Mouse (Mus musculus): ENCODE results near the gene Sema3b. TPM values are rescaled to one million over a fixed set of nuclear protein-coding genes. Genes with fewer than 3 reads are reported as not detected.

Sema3b gene
- polyA plus RNA-seq, 1 experiment from 2014 or later: 8.4 TPM

DNA sequence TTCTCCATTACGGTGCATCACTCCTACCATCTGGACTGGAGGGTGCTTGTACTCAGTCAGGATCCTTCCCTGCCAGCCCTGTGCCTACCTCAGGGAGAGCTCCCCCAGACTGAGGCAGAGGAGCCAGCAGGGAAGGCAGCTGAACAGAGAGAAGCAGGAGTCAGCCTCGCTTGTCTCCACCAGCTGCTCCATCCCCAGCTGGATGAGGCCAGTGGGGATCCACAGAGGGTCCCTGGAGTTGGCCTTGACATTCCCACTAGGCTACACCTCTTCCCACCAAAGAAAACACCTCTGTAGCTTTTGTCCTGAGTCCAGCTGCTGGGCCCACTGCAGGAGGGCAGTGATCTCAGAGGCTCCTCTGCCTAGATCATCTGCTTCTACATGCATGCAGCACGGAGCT is 15.9 kb upstream of the Sema3b start:
- H3K4me3 ChIP-seq: no peak overlapping the region
- peak overlapping the region; percentile 32; the same call in 1 of the 2 replicates for H3K9ac ChIP-seq
- no peaks in the 10 kb centered on the region for H3K9me3 ChIP-seq
- H3K4me1 ChIP-seq: peaks cover 53% of the 10 kb centered on the region
- 88% methylated on average over 3 of the region's 3 CpGs for WGBS
- H3K27me3 ChIP-seq: no peaks in the 10 kb centered on the region
- no peak overlapping the region for H3K4me2 ChIP-seq
- H3K36me3 ChIP-seq: peaks cover 68% of the 10 kb centered on the region
- peak overlapping the region; percentile 91 for H3K27ac ChIP-seq
- ATAC-seq (ENCODE audit: insufficient number of reproducible peaks, insufficient read depth, low FRiP score, low TSS enrichment, low read depth): no peak

DNA sequence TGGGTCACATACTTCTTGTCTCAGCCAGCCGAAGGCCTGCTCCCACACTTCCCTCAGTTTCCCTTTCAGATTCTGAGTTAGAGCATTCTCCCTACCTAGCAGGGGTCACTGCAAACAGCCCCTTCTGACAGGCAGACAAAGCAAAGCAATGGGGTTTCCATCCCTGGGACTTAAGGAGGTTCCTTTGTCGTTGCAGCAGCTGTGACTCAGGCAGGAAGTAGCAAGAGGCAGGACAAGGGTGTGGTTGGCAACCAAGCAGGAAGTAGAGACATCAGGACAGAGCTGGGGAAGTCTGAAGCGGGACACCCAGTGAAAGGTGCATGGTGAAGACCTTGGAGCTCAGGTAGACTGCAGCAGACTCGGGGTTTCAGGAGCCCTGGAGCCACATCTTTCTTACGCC is 15.5 kb upstream of the Sema3b start:
- Histone ChIP-seq H3K27me3 (no peaks in the 10 kb centered on the region), H3K9ac (peak overlapping the region; percentile 32; the same call in 1 of the 2 replicates), H3K27ac (peak overlapping the region; percentile 91; the same call in 1 of the 2 replicates), H3K4me2 (no peak overlapping the region), H3K36me3 (peaks cover 70% of the 10 kb centered on the region), H3K4me3 (no peak overlapping the region), H3K9me3 (no peaks in the 10 kb centered on the region), H3K4me1 (peaks cover 49% of the 10 kb centered on the region)
- no peak for ATAC-seq (ENCODE audit: insufficient number of reproducible peaks, insufficient read depth, low FRiP score, low TSS enrichment, low read depth)
- 72% methylated on average over 5 of the region's 5 CpGs for WGBS

GRCm38 (mm10) chr9:107620954-107621353 is 11.9 kb upstream of the Sema3b start:
- Histone ChIP-seq H3K9ac (no peak overlapping the region), H3K36me3 (peaks cover 85% of the 10 kb centered on the region)
- no peak for ATAC-seq (ENCODE audit: insufficient number of reproducible peaks, insufficient read depth, low FRiP score, low TSS enrichment, low read depth)

GRCm38 (mm10) chr9:107619546-107619879 is 10.5 kb upstream of the Sema3b start:
- Histone ChIP-seq H3K36me3 (peaks cover 85% of the 10 kb centered on the region), H3K4me2 (no peak overlapping the region), H3K27me3 (no peaks in the 10 kb centered on the region), H3K9ac (no peak overlapping the region), H3K4me3 (no peak overlapping the region), H3K9me3 (no peaks in the 10 kb centered on the region), H3K27ac (0 out of 2 replicates have a peak overlapping the region, but pooled peaks have one; percentile 4), H3K4me1 (peaks cover 10% of the 10 kb centered on the region)
- no peak for ATAC-seq (ENCODE audit: insufficient number of reproducible peaks, insufficient read depth, low FRiP score, low TSS enrichment, low read depth)
- WGBS: 82% methylated on average over 13 of the region's 13 CpGs

More at GRCm38 (mm10) chr9:107620954-107621353, 11.9 kb upstream of the Sema3b start:
- Histone ChIP-seq H3K27ac (no peak overlapping the region; the same call in 1 of the 2 replicates), H3K4me2 (no peak overlapping the region), H3K4me1 (peaks cover 23% of the 10 kb centered on the region), H3K9me3 (no peaks in the 10 kb centered on the region), H3K4me3 (no peak overlapping the region), H3K27me3 (no peaks in the 10 kb centered on the region)

GRCm38 (mm10) chr9:107618778-107619545 is 9.9 kb upstream of the Sema3b start:
- Histone ChIP-seq H3K36me3 (peaks cover 85% of the 10 kb centered on the region), H3K4me3 (no peak overlapping the region), H3K9me3 (no peaks in the 10 kb centered on the region), H3K27ac (peak overlapping the region; percentile 49), H3K9ac (peak overlapping the region; percentile 58), H3K27me3 (no peaks in the 10 kb centered on the region), H3K4me2 (no peak overlapping the region), H3K4me1 (peaks cover 10% of the 10 kb centered on the region)
- 62% methylated on average over 13 of the region's 13 CpGs for WGBS
- ATAC-seq (ENCODE audit: insufficient number of reproducible peaks, insufficient read depth, low FRiP score, low TSS enrichment, low read depth): no peak

DNA sequence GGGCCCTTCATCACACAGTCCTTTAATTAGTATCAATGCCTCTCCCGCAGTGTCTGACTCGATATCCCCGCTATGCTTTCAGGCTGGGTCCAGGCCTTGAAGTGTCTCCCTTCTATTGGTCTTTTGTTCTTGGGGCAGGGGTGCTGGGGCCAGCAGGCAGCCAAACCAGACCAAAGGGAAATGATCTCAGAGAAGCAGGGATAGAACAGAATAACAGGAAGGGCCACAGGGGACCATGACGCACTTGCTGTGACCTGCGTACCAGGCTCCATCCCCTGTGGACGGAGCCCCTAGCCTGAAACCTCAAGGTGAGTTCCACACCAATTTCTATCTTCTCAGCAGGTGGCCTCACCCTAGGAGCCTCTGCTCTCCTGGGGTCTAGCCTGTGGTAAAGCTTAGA is 9.1 kb upstream of the Sema3b start:
- WGBS: 88% methylated on average over 6 of the region's 6 CpGs
- H3K36me3 ChIP-seq: peaks cover 80% of the 10 kb centered on the region
- H3K4me2 ChIP-seq: no peak overlapping the region
- H3K27ac ChIP-seq: 0 out of 2 replicates have a peak overlapping the region, but pooled peaks have one; percentile 49
- peaks cover 12% of the 10 kb centered on the region for H3K4me1 ChIP-seq
- H3K9me3 ChIP-seq: no peaks in the 10 kb centered on the region
- no peak overlapping the region for H3K4me3 ChIP-seq
- H3K9ac ChIP-seq: no peak overlapping the region
- ATAC-seq (ENCODE audit: insufficient number of reproducible peaks, insufficient read depth, low FRiP score, low TSS enrichment, low read depth): no peak
- H3K27me3 ChIP-seq: no peaks in the 10 kb centered on the region

DNA sequence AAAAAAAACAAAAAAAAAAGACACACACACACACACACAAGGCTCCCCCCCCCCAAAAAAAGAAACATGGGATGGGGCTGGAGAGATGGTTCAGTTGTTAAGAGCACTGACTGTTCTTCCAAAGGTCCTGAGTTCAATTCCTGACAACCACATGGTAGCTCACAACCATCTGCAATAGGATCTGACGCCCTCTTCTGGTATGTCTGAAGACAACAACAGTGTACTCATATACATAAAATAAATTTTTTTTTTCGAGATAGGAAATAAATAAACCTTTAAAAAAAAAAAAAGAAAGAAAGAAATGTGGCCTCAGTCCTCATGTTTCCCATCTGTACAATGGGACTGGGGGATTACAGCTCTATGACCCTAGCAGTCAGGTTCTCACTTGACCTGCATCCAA is 8.4 kb upstream of the Sema3b start:
- H3K27ac ChIP-seq: no peak overlapping the region
- no peak overlapping the region for H3K4me3 ChIP-seq
- H3K9me3 ChIP-seq: no peaks in the 10 kb centered on the region
- 75% methylated on average over 2 of the region's 2 CpGs for WGBS
- H3K27me3 ChIP-seq: no peaks in the 10 kb centered on the region
- H3K36me3 ChIP-seq: peaks cover 75% of the 10 kb centered on the region
- no peak overlapping the region for H3K4me2 ChIP-seq
- H3K4me1 ChIP-seq: peaks cover 13% of the 10 kb centered on the region
- no peak overlapping the region for H3K9ac ChIP-seq
- ATAC-seq (ENCODE audit: insufficient number of reproducible peaks, insufficient read depth, low FRiP score, low TSS enrichment, low read depth): no peak

DNA sequence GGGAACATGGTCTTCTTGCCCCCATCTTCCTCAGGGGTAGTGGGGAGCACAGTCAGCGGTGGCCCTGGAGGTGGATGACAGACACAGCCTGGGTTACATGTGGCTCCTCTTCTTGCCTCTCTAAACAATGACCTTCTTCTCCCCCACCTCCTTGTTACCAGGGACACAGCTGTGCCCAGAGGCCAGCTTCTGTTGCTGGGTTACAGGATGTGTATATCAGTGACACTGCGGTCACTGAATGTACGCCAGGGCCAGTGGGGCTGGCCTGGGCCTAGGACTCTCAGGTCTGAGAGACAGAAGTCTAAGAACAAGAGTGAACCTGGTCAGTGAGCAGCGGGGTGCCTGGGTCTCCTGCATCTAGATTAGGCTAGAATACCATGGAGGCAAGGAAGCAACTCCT is 6.0 kb upstream of the Sema3b start:
- WGBS: 58% methylated on average over 4 of the region's 4 CpGs
- peaks cover 28% of the 10 kb centered on the region for H3K4me1 ChIP-seq
- H3K9ac ChIP-seq: no peak overlapping the region
- H3K27ac ChIP-seq: no peak overlapping the region; the same call in 1 of the 2 replicates
- no peaks in the 10 kb centered on the region for H3K27me3 ChIP-seq
- ATAC-seq (ENCODE audit: insufficient number of reproducible peaks, insufficient read depth, low FRiP score, low TSS enrichment, low read depth): no peak
- H3K4me2 ChIP-seq: no peak overlapping the region
- peaks cover 58% of the 10 kb centered on the region for H3K36me3 ChIP-seq
- no peak overlapping the region for H3K4me3 ChIP-seq
- no peaks in the 10 kb centered on the region for H3K9me3 ChIP-seq

DNA sequence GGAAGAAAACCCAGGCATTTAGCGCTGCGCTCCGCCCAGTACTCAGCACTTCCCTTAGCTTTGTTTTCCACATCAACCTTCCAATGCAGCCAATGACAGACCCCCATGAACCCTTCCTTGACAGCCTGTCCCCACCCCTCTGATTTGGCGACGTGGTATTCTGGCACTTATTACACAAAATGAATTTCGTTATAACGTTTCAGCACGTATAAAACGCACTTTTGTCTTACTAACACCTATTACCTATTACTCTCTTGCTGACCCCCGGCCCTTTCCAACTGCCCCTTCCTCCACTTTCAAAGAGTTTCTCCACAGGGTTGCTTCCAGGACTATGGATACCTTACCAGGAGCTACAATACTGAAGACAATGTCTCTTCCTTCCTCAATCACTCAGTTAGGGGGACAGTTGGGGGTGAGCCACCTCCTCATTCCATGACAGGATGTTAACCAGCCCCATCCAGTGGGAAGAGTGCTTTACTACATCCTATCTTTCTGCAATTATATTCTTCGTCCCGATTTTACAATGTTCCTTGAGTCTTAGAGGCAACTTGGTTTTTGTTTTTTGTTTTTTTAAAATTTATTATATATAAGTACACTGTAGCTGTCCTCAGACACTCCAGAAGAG is 4.0 kb upstream of the Sema3b start:
- peaks cover 38% of the 10 kb centered on the region for H3K36me3 ChIP-seq
- H3K4me3 ChIP-seq: peak overlapping the region; percentile 42
- peaks cover 35% of the 10 kb centered on the region for H3K4me1 ChIP-seq
- 10% methylated on average over 12 of the region's 12 CpGs for WGBS
- H3K9me3 ChIP-seq: no peaks in the 10 kb centered on the region
- H3K27ac ChIP-seq: peak overlapping the region; percentile 94
- H3K9ac ChIP-seq: peak overlapping the region; percentile 73; the same call in 1 of the 2 replicates
- no peaks in the 10 kb centered on the region for H3K27me3 ChIP-seq
- H3K4me2 ChIP-seq: peak overlapping the region; percentile 73
- no peak for ATAC-seq (ENCODE audit: insufficient number of reproducible peaks, insufficient read depth, low FRiP score, low TSS enrichment, low read depth)

GRCm38 (mm10) chr9:107612191-107612944 is 3.3 kb upstream of the Sema3b start:
- WGBS: 2% methylated on average over 42 of the region's 48 CpGs

GRCm38 (mm10) chr9:107611456-107612190 is 2.6 kb upstream of the Sema3b start:
- Histone ChIP-seq H3K36me3 (peaks cover 28% of the 10 kb centered on the region), H3K9me3 (no peaks in the 10 kb centered on the region), H3K4me3 (peak overlapping the region; percentile 42), H3K27me3 (no peaks in the 10 kb centered on the region), H3K9ac (peak overlapping the region; percentile 73), H3K4me2 (peak overlapping the region; percentile 73), H3K27ac (peak overlapping the region; percentile 94), H3K4me1 (peaks cover 50% of the 10 kb centered on the region)
- no peak for ATAC-seq (ENCODE audit: insufficient number of reproducible peaks, insufficient read depth, low FRiP score, low TSS enrichment, low read depth)
- 70% methylated on average over 6 of the region's 6 CpGs for WGBS

More at GRCm38 (mm10) chr9:107612191-107612944, 3.3 kb upstream of the Sema3b start:
- H3K4me1 ChIP-seq: peaks cover 42% of the 10 kb centered on the region
- peak overlapping the region; percentile 94 for H3K27ac ChIP-seq
- H3K27me3 ChIP-seq: no peaks in the 10 kb centered on the region
- H3K36me3 ChIP-seq: peaks cover 33% of the 10 kb centered on the region
- H3K9me3 ChIP-seq: no peaks in the 10 kb centered on the region
- peak overlapping the region; percentile 73 for H3K9ac ChIP-seq
- H3K4me3 ChIP-seq: peak overlapping the region; percentile 42
- peak overlapping the region; percentile 73 for H3K4me2 ChIP-seq
- ATAC-seq (ENCODE audit: insufficient number of reproducible peaks, insufficient read depth, low FRiP score, low TSS enrichment, low read depth): peak; percentile 82

All from embryonic facial prominence, embryonic 13.5 days (tissue).